Mouse (Mus musculus) brain, embryonic 14.5 days (tissue): ENCODE data around the gene Polr2a. TPM values are rescaled to one million over a fixed set of nuclear protein-coding genes. Genes with fewer than 3 reads are reported as not detected.

Experiments
- DNase-seq: peaks from one replicate; pipeline ENCODE4 v3.0.0-alpha.2; 2011; ENCODE audit warnings: low read depth
- CTCF ChIP-seq: fragments of 200-500 bp; IDR thresholded peaks from 2 replicates; pipeline ENCODE4 v1.5.1; 2012; ENCODE audit warnings: inconsistent platforms, mild to moderate bottlenecking, moderate library complexity, borderline replicate concordance; ENCODE audit not compliant: insufficient read depth, insufficient read length; ENCODE audit errors: extremely low read depth
- POLR2A ChIP-seq: fragments of 200-500 bp; IDR thresholded peaks from 2 replicates; pipeline ENCODE4 v1.6.1; 2012; ENCODE audit warnings: mild to moderate bottlenecking, inconsistent platforms, borderline replicate concordance; ENCODE audit not compliant: poor library complexity, insufficient read depth, insufficient read length, severe bottlenecking; ENCODE audit errors: extremely low read depth
- polyA plus RNA-seq: library from polyadenylated mRNA; depleted of rRNA; stranded (reverse); fragments of >200 nt; gene quantifications from 2 replicates; pipeline ENCODE4 v1.2.3, GENCODE M21; 2012

Gene Polr2a
- polyA plus RNA-seq, 1 experiment: 71.0 TPM

DNA sequence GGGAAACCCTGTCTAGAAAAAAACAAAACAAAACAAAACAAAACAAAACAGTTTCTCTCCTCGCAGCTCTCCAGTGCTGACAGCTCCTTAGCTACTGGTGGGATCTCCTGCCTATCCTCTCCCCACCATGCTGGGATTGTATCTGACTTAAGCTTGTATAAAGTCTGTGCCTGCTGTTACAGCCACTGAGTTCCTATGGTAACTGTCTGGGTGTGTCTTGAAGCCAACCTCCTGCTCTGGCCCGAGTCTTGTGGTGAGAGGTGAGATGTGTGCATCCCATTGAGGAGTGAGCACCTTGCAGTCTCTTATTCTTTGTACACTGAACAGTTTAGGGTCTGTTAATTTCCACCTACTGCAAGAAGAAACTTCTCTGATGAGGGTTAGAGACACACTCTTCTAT, 35.4 kb downstream of the Polr2a start:
- DNase-seq: no peak
- TF ChIP-seq POLR2A (no peak), CTCF (no peak)

DNA sequence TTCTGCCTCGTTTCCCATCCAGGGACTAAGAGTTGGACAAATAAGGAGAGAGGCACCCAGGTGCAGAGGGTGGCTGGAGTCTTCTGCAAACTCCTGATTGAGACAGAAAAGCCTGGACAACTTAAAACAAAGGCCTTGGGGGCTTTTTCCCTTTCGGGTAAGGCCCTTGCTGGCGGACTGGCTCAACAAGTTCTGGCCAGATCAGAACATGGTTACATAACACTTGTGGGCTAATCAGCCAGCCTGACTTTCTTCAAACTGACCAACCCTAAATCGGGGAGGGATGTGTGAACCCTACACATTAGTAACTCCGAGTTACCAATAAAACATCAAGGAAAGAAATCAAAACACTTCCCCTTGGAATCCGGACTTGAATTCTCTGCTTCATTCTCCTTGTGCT, 37.6 kb downstream of the Polr2a start:
- no peak for DNase-seq
- no peak for TF ChIP-seq POLR2A
- no peak for TF ChIP-seq CTCF

DNA sequence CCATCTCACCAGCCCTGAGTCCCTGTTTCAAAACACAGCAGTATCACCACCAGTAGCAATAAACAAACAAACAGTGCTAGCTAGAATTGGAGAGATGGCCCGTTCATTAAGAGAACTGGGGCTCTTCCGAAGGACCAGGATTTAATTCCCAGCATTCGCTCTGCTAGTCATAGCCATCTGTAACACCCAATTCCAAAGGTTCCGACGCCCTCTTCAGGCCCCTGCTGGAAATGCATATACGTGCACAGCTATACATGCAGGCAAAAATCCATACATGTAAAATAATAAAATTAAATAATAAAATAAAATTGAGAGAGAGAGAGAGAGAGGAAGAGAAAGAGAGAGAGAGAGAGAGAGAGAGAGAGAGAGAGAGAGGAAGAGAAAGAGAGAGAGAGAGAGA, 39.0 kb downstream of the Polr2a start:
- no peak for DNase-seq
- no peak for TF ChIP-seq POLR2A
- 0 out of 2 replicates have a peak, but pooled peaks have one; percentile 2 for TF ChIP-seq CTCF

DNA sequence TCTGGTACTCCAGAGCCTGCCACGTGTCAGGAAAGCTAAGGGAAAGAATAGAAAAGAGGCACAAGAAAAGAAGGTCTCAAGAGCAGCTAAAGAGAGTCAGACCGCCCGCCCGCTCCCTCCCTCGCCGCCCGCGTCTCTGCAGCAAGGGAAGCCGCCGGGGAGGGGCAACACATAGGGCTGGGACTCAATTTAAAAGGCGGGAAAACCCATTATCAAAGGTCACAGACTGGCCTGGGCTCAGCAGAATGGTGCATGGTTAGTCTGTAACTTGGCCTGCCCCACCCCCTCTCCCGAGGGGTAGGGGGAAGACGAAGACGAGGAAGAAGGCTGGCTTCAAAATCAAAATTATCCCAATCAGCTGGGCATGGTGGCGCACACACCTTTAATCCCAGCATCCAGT, 39.8 kb downstream of the Polr2a start:
- TF ChIP-seq POLR2A (no peak), CTCF (no peak)

DNA sequence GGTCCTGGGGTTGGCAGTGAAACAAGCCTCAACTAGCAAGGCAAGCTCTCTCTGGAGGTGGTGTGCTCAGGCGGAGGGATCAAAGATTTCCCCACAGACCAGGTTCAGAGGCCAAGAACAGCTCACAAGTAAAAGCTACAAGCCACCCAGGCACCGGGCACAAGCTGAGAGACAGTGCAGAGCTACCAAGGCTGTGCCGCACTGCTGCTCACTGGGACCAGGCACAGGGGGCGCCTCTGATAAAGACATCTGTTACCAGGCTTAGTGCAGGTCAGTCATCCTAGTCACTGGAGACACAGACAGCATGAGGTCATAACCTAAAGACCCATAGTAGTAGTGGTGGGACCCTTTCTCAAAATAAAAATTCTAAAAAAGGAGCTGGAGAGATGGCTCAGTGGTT, 41.5 kb downstream of the Polr2a start:
- TF ChIP-seq POLR2A (no peak), CTCF (no peak)
- no peak for DNase-seq

More for the DNA sequence above, 39.8 kb downstream of the Polr2a start:
- DNase-seq: peak; percentile 11

DNA sequence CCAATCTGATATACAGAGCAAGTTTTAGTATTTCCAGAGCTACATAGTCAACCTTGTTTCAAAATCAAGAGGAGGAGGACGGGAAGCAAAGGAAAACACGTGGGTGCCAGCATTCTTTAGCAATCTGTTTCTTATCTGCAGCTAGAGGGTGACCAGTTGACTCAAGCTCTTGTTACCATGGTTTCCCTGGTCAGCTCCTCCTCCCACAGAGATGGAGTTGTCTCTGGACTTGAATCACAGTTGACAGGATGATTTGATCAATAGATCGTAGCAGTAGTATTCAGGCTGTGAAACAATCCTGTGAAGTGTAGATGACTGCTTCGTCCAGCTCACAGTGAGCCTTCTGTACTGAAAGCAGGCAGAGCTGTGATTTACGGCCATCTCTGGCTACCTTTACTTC, 42.5 kb downstream of the Polr2a start:
- no peak for TF ChIP-seq CTCF
- TF ChIP-seq POLR2A: no peak
- DNase-seq: peak; percentile 23

DNA sequence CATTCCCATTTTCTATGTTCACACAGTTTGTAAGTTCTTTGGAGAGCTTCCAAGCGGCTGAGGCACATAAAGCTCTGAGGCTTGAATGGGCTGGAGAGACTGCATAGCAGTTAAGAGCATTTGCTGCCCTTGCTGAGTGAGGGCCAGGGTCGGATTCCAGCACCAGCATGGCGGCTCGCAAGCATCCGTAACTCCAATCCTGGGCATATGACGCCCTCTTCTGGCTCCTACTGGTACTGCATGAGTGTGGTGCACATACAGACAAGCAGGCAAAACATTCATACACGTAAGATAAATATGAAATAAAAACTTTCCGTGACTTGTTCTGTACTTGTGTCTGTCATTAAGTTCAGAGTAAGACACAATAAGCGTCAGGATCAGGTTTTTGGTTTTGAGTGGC, 43.0 kb downstream of the Polr2a start:
- TF ChIP-seq POLR2A (no peak), CTCF (peak; percentile 44; the same call in 1 of the 2 replicates)
- peak; percentile 19 for DNase-seq

DNA sequence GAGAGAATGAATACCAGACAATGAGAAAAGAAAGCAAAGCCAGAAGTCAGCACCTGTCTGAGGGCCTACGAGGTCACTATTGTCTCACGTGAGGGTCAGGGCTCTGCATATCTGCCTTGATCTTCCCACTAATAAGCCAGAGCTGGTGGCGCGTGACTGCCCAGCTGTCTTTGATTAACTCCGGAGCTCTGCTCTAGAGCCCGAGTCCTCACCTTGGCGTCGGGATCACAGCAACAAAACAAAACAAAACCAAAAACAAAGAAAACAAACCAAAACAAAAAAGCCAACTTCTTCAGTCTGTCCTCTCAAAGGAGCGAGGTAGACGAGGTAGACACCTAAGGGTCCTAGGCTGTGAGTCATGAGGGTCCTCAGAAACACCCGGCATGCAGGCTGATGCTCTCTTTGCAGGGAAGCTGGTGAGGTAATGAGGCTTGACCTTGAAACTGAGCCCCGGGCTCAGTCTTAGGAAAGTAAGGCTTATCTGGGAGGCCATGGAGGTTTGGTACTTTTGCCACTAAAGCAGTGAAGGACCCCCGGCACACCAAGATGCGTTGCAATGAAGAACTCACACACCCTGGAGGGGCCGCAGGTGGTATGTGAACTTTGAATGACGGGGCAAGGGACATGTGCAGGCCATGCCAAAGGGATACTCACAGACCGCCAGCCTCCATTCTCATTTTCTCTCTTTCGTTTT, 43.7 kb downstream of the Polr2a start:
- TF ChIP-seq POLR2A: no peak
- TF ChIP-seq CTCF: no peak
- no peak for DNase-seq

DNA sequence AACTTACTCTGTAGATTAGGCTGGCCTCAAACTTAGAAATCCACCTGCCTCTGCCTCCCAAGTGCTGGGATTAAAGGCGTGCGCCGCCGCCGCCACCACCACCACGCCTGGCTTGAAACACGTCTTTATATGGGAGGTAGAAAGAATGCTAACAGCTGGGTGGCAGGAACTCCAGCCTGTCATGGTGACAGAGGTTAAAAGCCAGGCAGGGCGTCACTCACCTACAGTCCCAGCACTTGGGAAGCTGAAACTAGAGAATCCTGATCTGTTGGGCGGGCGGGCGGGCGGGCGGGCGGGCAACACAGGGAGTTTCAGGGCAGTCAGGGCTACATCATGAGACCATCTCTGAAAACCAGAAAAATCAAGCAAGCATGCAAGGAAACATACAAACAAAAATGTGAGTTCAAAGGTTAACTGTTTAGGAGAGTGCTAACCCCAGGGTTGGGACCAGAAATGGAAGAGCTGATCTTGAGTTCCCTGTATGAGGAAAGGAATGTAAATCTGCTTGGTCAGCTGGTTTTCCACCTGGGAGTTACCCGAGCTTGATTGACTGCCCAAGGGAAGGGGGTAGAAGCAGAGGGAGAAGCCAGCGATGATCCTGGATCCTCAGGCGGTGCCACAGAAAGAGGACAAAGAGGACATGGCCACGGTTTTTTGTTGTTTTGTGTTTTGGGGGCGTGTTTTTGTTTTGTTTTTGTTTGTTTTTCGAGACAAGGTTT, 45.3 kb downstream of the Polr2a start:
- no peak for DNase-seq
- TF ChIP-seq CTCF: no peak
- no peak for TF ChIP-seq POLR2A

DNA sequence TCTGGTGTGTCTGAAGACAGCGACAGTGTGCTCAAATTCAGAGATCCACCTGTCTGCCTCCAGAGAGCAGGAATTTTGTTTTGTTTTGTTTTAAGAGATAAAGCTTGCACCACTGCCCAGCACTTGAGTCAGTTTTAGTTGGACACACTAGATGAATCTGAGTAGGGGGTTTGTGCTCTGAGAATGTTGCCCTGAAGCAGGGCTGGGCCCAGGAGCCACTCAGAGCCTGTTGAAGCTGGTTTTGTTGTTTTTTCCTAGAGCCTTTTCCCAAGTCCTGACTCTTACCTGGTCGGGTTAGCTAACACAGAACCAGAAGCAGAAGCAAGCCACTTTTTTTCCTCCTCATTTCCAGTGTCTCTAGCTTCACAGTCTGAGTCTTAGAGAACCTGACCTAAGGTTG, 47.4 kb downstream of the Polr2a start:
- no peak for DNase-seq
- TF ChIP-seq CTCF: no peak
- TF ChIP-seq POLR2A: no peak

DNA sequence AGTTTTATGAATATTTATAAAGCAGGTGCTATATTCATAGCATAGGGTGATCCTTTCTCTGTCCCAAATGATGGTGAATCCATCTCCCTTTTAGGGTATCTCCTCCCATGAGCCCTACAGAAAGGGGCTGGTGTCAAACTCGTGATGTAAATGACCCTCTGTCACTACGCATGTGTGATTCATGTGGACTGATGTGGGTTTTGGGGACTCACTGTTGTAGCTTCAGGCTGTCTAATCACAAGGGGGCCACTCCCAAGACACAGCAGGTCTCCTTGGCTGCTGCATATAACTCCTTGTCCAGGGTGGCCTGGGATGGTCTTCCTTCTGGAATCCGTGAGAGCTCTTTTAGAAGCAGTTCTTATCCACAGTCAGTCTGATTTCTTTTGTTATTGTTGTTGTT, 48.0 kb downstream of the Polr2a start:
- TF ChIP-seq CTCF (no peak), POLR2A (no peak)
- no peak for DNase-seq

DNA sequence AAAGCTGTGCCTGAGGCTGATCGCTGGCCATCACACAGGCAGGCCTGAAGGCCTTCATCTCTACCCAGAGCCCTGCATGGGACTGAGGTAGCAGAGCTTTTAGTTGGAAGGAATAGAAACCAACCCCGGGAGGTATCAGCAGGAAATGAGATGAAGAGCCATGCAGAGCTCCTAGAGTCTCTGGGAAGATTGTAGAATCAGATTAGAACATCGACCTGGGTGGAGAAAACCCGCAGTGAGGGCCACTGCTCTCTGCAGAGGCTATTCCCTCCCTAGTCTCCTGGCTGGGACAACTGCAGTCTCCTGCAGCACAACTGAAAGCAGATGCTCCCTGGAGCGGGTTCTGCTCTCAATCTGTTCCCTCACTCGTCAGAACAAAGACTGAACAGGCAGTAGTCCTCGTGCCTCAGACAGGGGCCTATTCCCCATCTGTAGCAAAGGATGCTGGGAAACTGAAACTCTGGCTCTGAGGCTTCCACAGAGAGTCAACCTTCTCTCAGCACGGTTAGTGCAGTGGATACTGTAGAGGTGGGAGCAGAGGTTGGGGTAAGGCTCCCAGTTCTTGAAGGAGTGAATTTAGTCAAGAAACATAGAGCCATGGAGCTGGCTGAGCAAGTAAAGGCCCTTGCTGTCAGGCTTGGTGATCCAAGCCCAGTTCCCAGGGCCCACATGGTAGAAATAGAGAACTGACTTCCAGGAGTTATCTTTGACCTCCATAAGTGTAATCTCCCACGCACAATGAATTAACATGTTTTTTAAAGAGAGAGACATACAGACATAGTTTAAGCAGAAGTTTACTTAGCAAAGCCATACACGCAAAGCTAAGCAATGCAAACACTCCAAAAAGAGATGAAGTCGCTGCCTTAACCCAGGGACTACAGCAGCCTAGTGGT, 48.6 kb downstream of the Polr2a start:
- TF ChIP-seq POLR2A (no peak), CTCF (no peak)
- peak; percentile 35 for DNase-seq
